Mouse (Mus musculus) thymus, adult 18-20 months (tissue): ENCODE results near the gene Atp1b1.
A peak's percentile ranks its signal among the peaks of the same experiment; 100 is the strongest.

ENCODE experiments used
- DNase-seq, 2 experiments: peaks; one replicate each; pipeline ENCODE4 v3.0.0; 2022; ENCODE audit warnings: mixed read lengths in 2 of 2

Atp1b1 gene

GRCm38 (mm10) chr1:164461726-164462125 lies 3.6 kb upstream of the Atp1b1 start:
- DNase-seq, result no peak

GRCm38 (mm10) chr1:164460921-164461697 lies 3.0 kb upstream of the Atp1b1 start:
- DNase-seq, result no peak

- no peak for DNase-seq
Measured at GRCm38 (mm10) chr1:164459127-164459905, 1.2 kb upstream of the Atp1b1 start.

- DNase-seq, result peak; percentile 52 to 65
Measured at GRCm38 (mm10) chr1:164458621-164459051, 481 bp upstream of the Atp1b1 start.

- peak in 1 of 2 experiments; percentile 70 for DNase-seq
Measured at GRCm38 (mm10) chr1:164457531-164458244, 467 bp downstream of the Atp1b1 start.

GRCm38 (mm10) chr1:164456731-164457130 lies 1.4 kb downstream of the Atp1b1 start:
- peak in 1 of 2 experiments; percentile 35 for DNase-seq

- DNase-seq, result no peak
Measured at GRCm38 (mm10) chr1:164456065-164456464, 2.1 kb downstream of the Atp1b1 start.

- DNase-seq, result no peak
Measured at GRCm38 (mm10) chr1:164455614-164456013, 2.5 kb downstream of the Atp1b1 start.

GRCm38 (mm10) chr1:164454747-164455400 lies 3.3 kb downstream of the Atp1b1 start:
- no peak for DNase-seq

GRCm38 (mm10) chr1:164453739-164454138 lies 4.4 kb downstream of the Atp1b1 start:
- peak; percentile 71 to 84 for DNase-seq

- DNase-seq, result no peak
Measured at GRCm38 (mm10) chr1:164453146-164453545, 5.0 kb downstream of the Atp1b1 start.

- no peak for DNase-seq
Measured at GRCm38 (mm10) chr1:164452580-164452979, 5.6 kb downstream of the Atp1b1 start.

GRCm38 (mm10) chr1:164451346-164451745 lies 6.8 kb downstream of the Atp1b1 start:
- DNase-seq, result no peak

GRCm38 (mm10) chr1:164450644-164451043 lies 7.5 kb downstream of the Atp1b1 start:
- no peak for DNase-seq

- no peak for DNase-seq
Measured at GRCm38 (mm10) chr1:164450231-164450630, 7.9 kb downstream of the Atp1b1 start.

- no peak for DNase-seq
Measured at GRCm38 (mm10) chr1:164449626-164450025, 8.5 kb downstream of the Atp1b1 start.

GRCm38 (mm10) chr1:164447521-164447920 lies 10.6 kb downstream of the Atp1b1 start:
- DNase-seq, result no peak

- no peak for DNase-seq
Measured at GRCm38 (mm10) chr1:164446535-164446934, 11.6 kb downstream of the Atp1b1 start.

- no peak for DNase-seq
Measured at GRCm38 (mm10) chr1:164445620-164446162, 12.5 kb downstream of the Atp1b1 start.

GRCm38 (mm10) chr1:164441408-164441974 lies 16.7 kb downstream of the Atp1b1 start:
- no peak for DNase-seq

GRCm38 (mm10) chr1:164440708-164441407 lies 17.3 kb downstream of the Atp1b1 start:
- DNase-seq, result no peak
